Mouse (Mus musculus) small intestine, adult 2 months (tissue): ENCODE data around the gene Il20rb. TPM values are rescaled to one million over a fixed set of nuclear protein-coding genes. Genes with fewer than 3 reads are reported as not detected.

ENCODE experiments used
- H3K27ac ChIP-seq: fragments of 200-500 bp; 2 replicates; pipeline ENCODE4 v1.5.1; 2012; ENCODE audit warnings: low read depth, low read length, control low read depth, inconsistent platforms; ENCODE audit not compliant: insufficient read depth
- H3K27me3 ChIP-seq: fragments of 200-500 bp; 2 replicates; pipeline ENCODE4 v1.6.1; 2012; ENCODE audit warnings: mild to moderate bottlenecking, moderate library complexity, low read length, inconsistent platforms; ENCODE audit not compliant: control insufficient read depth, insufficient read depth
- H3K36me3 ChIP-seq: fragments of 200-500 bp; 2 replicates; pipeline ENCODE4 v1.6.1; 2012; ENCODE audit warnings: mild to moderate bottlenecking, low read length, control low read depth, inconsistent platforms; ENCODE audit not compliant: control insufficient read depth, insufficient read depth
- H3K4me1 ChIP-seq: fragments of 200-500 bp; 2 replicates; pipeline ENCODE4 v1.6.1; 2012; ENCODE audit warnings: low read length, inconsistent platforms, mixed read lengths; ENCODE audit not compliant: control insufficient read depth, insufficient read depth, insufficient read length
- H3K4me3 ChIP-seq: fragments of 200-500 bp; 2 replicates; pipeline ENCODE4 v1.5.1; 2012; ENCODE audit warnings: low read depth, mild to moderate bottlenecking, control low read depth, inconsistent platforms, low read length, moderate library complexity
- CTCF ChIP-seq: fragments of 200-500 bp; IDR thresholded peaks from 2 replicates; pipeline ENCODE4 v1.5.1; 2012; ENCODE audit warnings: low read depth, mild to moderate bottlenecking, control low read depth, inconsistent platforms, low read length, moderate library complexity, mixed read lengths; ENCODE audit not compliant: insufficient replicate concordance, insufficient read length; ENCODE audit errors: extremely low read depth
- POLR2A ChIP-seq: fragments of 200-500 bp; IDR thresholded peaks from 2 replicates; pipeline ENCODE4 v1.6.1; 2012; ENCODE audit warnings: low read depth, mild to moderate bottlenecking, control low read depth, inconsistent platforms, low read length, moderate library complexity
- WGBS: fragments of 180-500 bp; shearing (Covaris S2); methylation state at CpG from one replicate; pipeline ENCODE4 v1.1.7; 2018; 5-methylcytosine and 5-hydroxymethylcytosine counted together
- polyA plus RNA-seq: library from polyadenylated mRNA; depleted of rRNA; stranded (reverse); fragments of >200 nt; gene quantifications from 2 replicates; pipeline ENCODE4 v1.2.3, GENCODE M21; 2012

The Il20rb gene
- polyA plus RNA-seq, 1 experiment: 1.1 TPM

- Histone ChIP-seq H3K4me1 (peaks cover 22% of the 10 kb centered on the region), H3K27me3 (no peaks in the 10 kb centered on the region), H3K27ac (no peak overlapping the region), H3K36me3 (0 out of 2 replicates have a peak, but pooled peaks cover 2% of the 10 kb centered on the region), H3K4me3 (no peak overlapping the region)
- WGBS: 97% methylated on average over 5 of the region's 5 CpGs
- no peak for TF ChIP-seq CTCF
- TF ChIP-seq POLR2A: no peak
Measured at GRCm38 (mm10) chr9:100465380-100465779, 21.2 kb downstream of the Il20rb start.

GRCm38 (mm10) chr9:100463771-100464170 is 22.8 kb downstream of the Il20rb start:
- peaks cover 22% of the 10 kb centered on the region for H3K4me1 ChIP-seq
- H3K36me3 ChIP-seq: peaks cover 5% of the 10 kb centered on the region; the same call in 1 of the 2 replicates
- WGBS: 68% methylated on average over 2 of the region's 2 CpGs
- H3K27me3 ChIP-seq: no peaks in the 10 kb centered on the region
- no peak overlapping the region for H3K27ac ChIP-seq
- TF ChIP-seq CTCF (no peak), POLR2A (no peak)
- H3K4me3 ChIP-seq: no peak overlapping the region

GRCm38 (mm10) chr9:100462098-100462497 is 24.5 kb downstream of the Il20rb start:
- no peak for TF ChIP-seq POLR2A
- TF ChIP-seq CTCF: no peak
- no peak overlapping the region for H3K4me3 ChIP-seq
- 88% methylated on average over 4 of the region's 4 CpGs for WGBS
- peaks cover 12% of the 10 kb centered on the region for H3K36me3 ChIP-seq
- peak overlapping the region; percentile 74 for H3K27ac ChIP-seq
- H3K27me3 ChIP-seq: no peaks in the 10 kb centered on the region
- peaks cover 14% of the 10 kb centered on the region for H3K4me1 ChIP-seq

DNA sequence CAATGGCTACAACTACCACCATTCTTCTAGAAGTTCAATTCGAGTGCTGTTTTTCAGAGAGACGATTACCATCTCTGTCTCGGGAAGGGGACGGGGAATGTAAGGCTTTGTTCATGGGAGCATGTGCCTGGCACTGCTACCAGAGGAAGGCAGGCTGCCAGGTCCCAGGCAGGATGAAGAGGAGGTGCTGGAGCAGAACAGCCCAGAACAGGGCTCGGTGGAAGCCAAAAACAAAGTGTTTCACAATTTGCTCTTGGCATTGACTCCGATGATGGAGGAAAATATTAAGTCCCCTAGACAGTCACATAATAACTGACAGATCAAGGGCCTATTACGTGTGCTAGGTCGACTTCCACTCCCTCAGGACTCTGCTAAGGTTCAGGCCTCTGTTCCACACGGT is 24.9 kb downstream of the Il20rb start:
- peak overlapping the region; percentile 74 for H3K27ac ChIP-seq
- peaks cover 10% of the 10 kb centered on the region for H3K4me1 ChIP-seq
- H3K36me3 ChIP-seq: peaks cover 12% of the 10 kb centered on the region
- no peak overlapping the region for H3K4me3 ChIP-seq
- WGBS: 83% methylated on average over 9 of the region's 9 CpGs
- no peaks in the 10 kb centered on the region for H3K27me3 ChIP-seq
- TF ChIP-seq POLR2A: no peak
- TF ChIP-seq CTCF: no peak

GRCm38 (mm10) chr9:100460203-100460602 is 26.4 kb downstream of the Il20rb start:
- TF ChIP-seq CTCF: no peak
- TF ChIP-seq POLR2A: peak; percentile 8; the same call in 1 of the 2 replicates
- 91% methylated on average over 9 of the region's 9 CpGs for WGBS
- H3K27me3 ChIP-seq: no peaks in the 10 kb centered on the region
- H3K27ac ChIP-seq: peak overlapping the region; percentile 63
- peaks cover 4% of the 10 kb centered on the region; the same call in 1 of the 2 replicates for H3K4me1 ChIP-seq
- no peak overlapping the region for H3K4me3 ChIP-seq
- peaks cover 10% of the 10 kb centered on the region for H3K36me3 ChIP-seq

- Histone ChIP-seq H3K36me3 (peaks cover 10% of the 10 kb centered on the region), H3K27ac (no peak overlapping the region), H3K4me1 (peaks cover 6% of the 10 kb centered on the region; the same call in 1 of the 2 replicates), H3K27me3 (no peaks in the 10 kb centered on the region), H3K4me3 (no peak overlapping the region)
- 80% methylated on average over 17 of the region's 17 CpGs for WGBS
- TF ChIP-seq CTCF (no peak), POLR2A (no peak)
Measured at GRCm38 (mm10) chr9:100457971-100458681, 28.5 kb downstream of the Il20rb start.

- 2% methylated on average over 9 of the region's 9 CpGs for WGBS
- peaks cover 10% of the 10 kb centered on the region for H3K36me3 ChIP-seq
- H3K27me3 ChIP-seq: no peaks in the 10 kb centered on the region
- TF ChIP-seq POLR2A: no peak
- TF ChIP-seq CTCF: no peak
- peak overlapping the region; percentile 61 for H3K4me3 ChIP-seq
- H3K27ac ChIP-seq: no peak overlapping the region
- H3K4me1 ChIP-seq: 0 out of 2 replicates have a peak, but pooled peaks cover 2% of the 10 kb centered on the region
Measured at GRCm38 (mm10) chr9:100454664-100454993, 32.0 kb downstream of the Il20rb start.
